Mouse (Mus musculus): ENCODE measurements at regions not wholly inside any gene's neighbourhood (a gene's known extent, or its start where the extent isn't known, plus 50 kb on each side); places are given as distances from the start of the nearest gene placed in this dataset.

DNA sequence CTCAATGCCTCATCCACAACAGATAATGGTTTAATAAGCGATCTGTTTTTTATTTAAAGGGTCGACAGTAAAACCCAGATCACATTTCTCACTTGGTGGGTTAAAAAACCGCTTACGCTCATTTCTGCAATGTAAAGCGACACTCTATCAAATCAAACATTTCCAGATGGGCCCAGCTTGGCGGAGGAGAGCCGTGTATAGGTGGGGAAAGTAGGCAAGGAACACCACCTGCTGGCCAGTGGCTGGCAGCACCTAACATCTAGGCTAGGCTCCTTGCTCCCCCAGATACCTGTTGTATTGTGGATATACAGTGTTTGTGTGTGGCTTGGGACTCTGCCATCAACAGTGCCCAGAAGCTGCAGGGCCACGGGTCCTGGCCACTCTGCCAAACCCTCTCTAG lies 50.1 kb upstream of the Ttc34 start:
- TF ChIP-seq GATA1 (IDR thresholded peaks at IDR 0.05; ENCODE audit: borderline replicate concordance, low read length) (no peak), FLI1 (IDR thresholded peaks at IDR 0.05; ENCODE audit: low read length) (no peak)
